Mouse (Mus musculus) CH12.LX (cell line): ENCODE results near the gene Vdac1. TPM values are rescaled to one million over a fixed set of nuclear protein-coding genes. Genes with fewer than 3 reads are reported as not detected.

Experiments
- DNase-seq: peaks from one replicate; pipeline ENCODE4 v3.0.0-alpha.2; 2013; ENCODE audit errors: extremely low read depth
- H3K27ac ChIP-seq: 2 replicates; pipeline ENCODE4 v1.5.1; 2012; ENCODE audit warnings: low read depth, mild to moderate bottlenecking, control low read depth, moderate library complexity; ENCODE audit not compliant: insufficient read depth
- H3K27me3 ChIP-seq: replicated peaks from 2 replicates; pipeline ENCODE3; 2012; ENCODE audit warnings: inconsistent platforms
- H3K36me3 ChIP-seq, 2 experiments: replicated peaks in 1 of 2; 2 replicates each; pipeline versions ENCODE3 to v1.6.1; 2012; ENCODE audit warnings: inconsistent platforms in 1 of 2, low read length in 1 of 2, mild to moderate bottlenecking in 1 of 2, mixed read lengths in 1 of 2, moderate library complexity in 1 of 2; ENCODE audit not compliant: control insufficient read depth in 1 of 2, insufficient read depth in 1 of 2
- H3K4me1 ChIP-seq, 2 experiments: 2 replicates each; pipeline ENCODE4 v1.6.1; 2012; ENCODE audit warnings: inconsistent platforms in 1 of 2, moderate library complexity in 1 of 2; ENCODE audit not compliant: insufficient read depth in 2 of 2, control insufficient read depth in 1 of 2
- H3K4me2 ChIP-seq: 2 replicates; pipeline ENCODE4 v1.6.1; 2012; ENCODE audit warnings: low read depth, mild to moderate bottlenecking, control low read depth; ENCODE audit not compliant: poor library complexity, insufficient read depth, severe bottlenecking
- H3K4me3 ChIP-seq, 3 experiments: fragments of 150-350 bp in 1 of 3; sonication (generic) in 1 of 3; replicated peaks in 1 of 3; 2 replicates each; pipeline versions ENCODE3 to v1.5.1; 2011 to 2012; ENCODE audit warnings: low read depth in 2 of 3, low read length in 2 of 3, mild to moderate bottlenecking in 2 of 3, moderate library complexity in 2 of 3, control low read depth in 1 of 3, improper control_type of control experiment in 1 of 3, inconsistent platforms in 1 of 3, mixed read lengths in 1 of 3; ENCODE audit not compliant: poor library complexity in 1 of 3
- H3K79me2 ChIP-seq: replicated peaks from 2 replicates; pipeline ENCODE4 v1.6.1; 2012; ENCODE audit warnings: mild to moderate bottlenecking, moderate library complexity; ENCODE audit not compliant: control insufficient read depth, poor library complexity, insufficient read depth, severe bottlenecking; ENCODE audit errors: extremely low read depth
- H3K9ac ChIP-seq: 2 replicates; pipeline ENCODE4 v1.6.1; 2012; ENCODE audit warnings: low read depth, mild to moderate bottlenecking, control low read depth, moderate library complexity; ENCODE audit not compliant: insufficient read depth
- H3K9me3 ChIP-seq: replicated peaks from 2 replicates; pipeline ENCODE3; 2012; ENCODE audit warnings: low read length, inconsistent platforms, mixed read lengths
- BHLHE40 ChIP-seq: IDR thresholded peaks from 2 replicates; pipeline ENCODE4 v1.6.1; 2011; ENCODE audit warnings: mild to moderate bottlenecking, low read depth, low read length, improper control_type of control experiment
- CHD1 ChIP-seq: IDR thresholded peaks from 2 replicates; pipeline ENCODE4 v1.6.1; 2012; ENCODE audit warnings: low read depth, low read length, improper control_type of control experiment, inconsistent platforms
- CHD2 ChIP-seq: IDR thresholded peaks from 2 replicates; pipeline ENCODE4 v1.6.1; 2011; ENCODE audit warnings: low read length, improper control_type of control experiment
- CTCF ChIP-seq, 2 experiments: IDR thresholded peaks in 1 of 2; conservative IDR thresholded peaks in 1 of 2; 2 replicates each; pipeline ENCODE4 v1.5.1; 2011 to 2012; ENCODE audit warnings: low read depth in 2 of 2, low read length in 2 of 2, improper control_type of control experiment in 1 of 2, inconsistent platforms in 1 of 2, mild to moderate bottlenecking in 1 of 2, moderate library complexity in 1 of 2
- E2F4 ChIP-seq: IDR thresholded peaks from 2 replicates; pipeline ENCODE4 v1.6.1; 2011; ENCODE audit warnings: low read depth, low read length, improper control_type of control experiment; ENCODE audit not compliant: insufficient replicate concordance
- ELF1 ChIP-seq: IDR thresholded peaks from 2 replicates; pipeline ENCODE4 v1.6.1; 2014; ENCODE audit warnings: low read depth, mild to moderate bottlenecking, inconsistent platforms, low read length, improper control_type of control experiment
- EP300 ChIP-seq: IDR thresholded peaks from 2 replicates; pipeline ENCODE4 v1.6.1; 2011; ENCODE audit warnings: low read length, improper control_type of control experiment
- ETS1 ChIP-seq: conservative IDR thresholded peaks from 2 replicates; pipeline ENCODE4 v1.6.1; 2012; ENCODE audit warnings: low read depth, mild to moderate bottlenecking, inconsistent platforms, low read length, improper control_type of control experiment, moderate library complexity
- GABPA ChIP-seq: IDR thresholded peaks from 2 replicates; pipeline ENCODE4 v1.6.1; 2012; ENCODE audit warnings: low read depth, low read length, improper control_type of control experiment, inconsistent platforms; ENCODE audit not compliant: insufficient replicate concordance
- HCFC1 ChIP-seq: IDR thresholded peaks from 2 replicates; pipeline ENCODE4 v1.6.1; 2012; ENCODE audit warnings: low read depth, mild to moderate bottlenecking, inconsistent platforms, low read length, improper control_type of control experiment
- IRF4 ChIP-seq: IDR thresholded peaks from 2 replicates; pipeline ENCODE4 v1.6.1; 2014; ENCODE audit warnings: low read depth, mild to moderate bottlenecking, inconsistent platforms, low read length, improper control_type of control experiment
- JUN ChIP-seq: IDR thresholded peaks from 2 replicates; pipeline ENCODE4 v1.6.1; 2011; ENCODE audit warnings: low read depth, mild to moderate bottlenecking, low read length, improper control_type of control experiment, moderate library complexity; ENCODE audit not compliant: insufficient read depth
- JUND ChIP-seq: conservative IDR thresholded peaks from 2 replicates; pipeline ENCODE4 v1.6.1; 2011; ENCODE audit warnings: low read depth, low read length, improper control_type of control experiment
- KAT2A ChIP-seq: IDR thresholded peaks from 2 replicates; pipeline ENCODE4 v1.6.1; 2012; ENCODE audit warnings: low read length, improper control_type of control experiment, inconsistent platforms; ENCODE audit not compliant: insufficient replicate concordance
- MAFK ChIP-seq: IDR thresholded peaks from 2 replicates; pipeline ENCODE4 v1.6.1; 2011; ENCODE audit warnings: low read length, improper control_type of control experiment; ENCODE audit not compliant: insufficient replicate concordance
- MAX ChIP-seq: IDR thresholded peaks from 2 replicates; pipeline ENCODE4 v1.6.1; 2011; ENCODE audit warnings: low read length, improper control_type of control experiment
- MAZ ChIP-seq: IDR thresholded peaks from 2 replicates; pipeline ENCODE4 v1.6.1; 2012; ENCODE audit warnings: low read depth, mild to moderate bottlenecking, inconsistent platforms, low read length, improper control_type of control experiment, moderate library complexity
- MEF2A ChIP-seq: IDR thresholded peaks from 2 replicates; pipeline ENCODE4 v1.6.1; 2014; ENCODE audit warnings: low read depth, mild to moderate bottlenecking, inconsistent platforms, low read length, improper control_type of control experiment, borderline replicate concordance
- MXI1 ChIP-seq: IDR thresholded peaks from 2 replicates; pipeline ENCODE4 v1.6.1; 2011; ENCODE audit warnings: mild to moderate bottlenecking, low read depth, low read length, improper control_type of control experiment
- MYC ChIP-seq: IDR thresholded peaks from 2 replicates; pipeline ENCODE4 v1.6.1; 2011; ENCODE audit warnings: low read depth, mild to moderate bottlenecking, improper control_type of control experiment, low read length
- NELFE ChIP-seq: IDR thresholded peaks from 2 replicates; pipeline ENCODE4 v1.6.1; 2011; ENCODE audit warnings: low read depth, low read length, improper control_type of control experiment
- NRF1 ChIP-seq: IDR thresholded peaks from 2 replicates; pipeline ENCODE4 v1.6.1; 2014; ENCODE audit warnings: low read depth, mild to moderate bottlenecking, inconsistent platforms, low read length, improper control_type of control experiment, moderate library complexity
- PAX5 ChIP-seq: IDR thresholded peaks from 2 replicates; pipeline ENCODE4 v1.6.1; 2012; ENCODE audit warnings: low read length, inconsistent platforms, mixed read lengths
- POLR2A ChIP-seq: IDR thresholded peaks from 2 replicates; pipeline ENCODE4 v1.6.1; 2011; ENCODE audit warnings: low read depth, mild to moderate bottlenecking, improper control_type of control experiment, low read length
- POLR2AphosphoS2 ChIP-seq: IDR thresholded peaks from 2 replicates; pipeline ENCODE4 v1.6.1; 2011; ENCODE audit warnings: low read depth, low read length, improper control_type of control experiment
- RAD21 ChIP-seq: IDR thresholded peaks from 2 replicates; pipeline ENCODE4 v1.6.1; 2011; ENCODE audit warnings: low read depth, mild to moderate bottlenecking, low read length, improper control_type of control experiment, moderate library complexity
- RCOR1 ChIP-seq: conservative IDR thresholded peaks from 2 replicates; pipeline ENCODE4 v1.6.1; 2012; ENCODE audit warnings: low read depth, mild to moderate bottlenecking, inconsistent platforms, low read length, improper control_type of control experiment
- SIN3A ChIP-seq: IDR thresholded peaks from 2 replicates; pipeline ENCODE4 v1.6.1; 2012; ENCODE audit warnings: low read length, improper control_type of control experiment, inconsistent platforms
- SMC3 ChIP-seq: IDR thresholded peaks from 2 replicates; pipeline ENCODE4 v1.6.1; 2011; ENCODE audit warnings: low read depth, low read length, improper control_type of control experiment
- TBP ChIP-seq: conservative IDR thresholded peaks from 2 replicates; pipeline ENCODE4 v1.6.1; 2011; ENCODE audit warnings: low read depth, low read length, improper control_type of control experiment
- TCF12 ChIP-seq: IDR thresholded peaks from 2 replicates; pipeline ENCODE4 v1.6.1; 2014; ENCODE audit warnings: low read depth, mild to moderate bottlenecking, inconsistent platforms, low read length, improper control_type of control experiment
- UBTF ChIP-seq: IDR thresholded peaks from 2 replicates; pipeline ENCODE4 v1.6.1; 2012; ENCODE audit warnings: low read depth, mild to moderate bottlenecking, inconsistent platforms, low read length, improper control_type of control experiment, moderate library complexity
- USF1 ChIP-seq: IDR thresholded peaks from 2 replicates; pipeline ENCODE4 v1.6.1; 2014; ENCODE audit warnings: low read depth, mild to moderate bottlenecking, inconsistent platforms, low read length, improper control_type of control experiment
- USF2 ChIP-seq: conservative IDR thresholded peaks from 2 replicates; pipeline ENCODE4 v1.6.1; 2011; ENCODE audit warnings: low read depth, low read length, improper control_type of control experiment
- ZC3H11A ChIP-seq: IDR thresholded peaks from 2 replicates; pipeline ENCODE4 v1.6.1; 2012; ENCODE audit warnings: low read depth, mild to moderate bottlenecking, inconsistent platforms, low read length, improper control_type of control experiment
- ZKSCAN1 ChIP-seq: IDR thresholded peaks from 2 replicates; pipeline ENCODE4 v1.6.1; 2012; ENCODE audit warnings: low read depth, inconsistent platforms, low read length, improper control_type of control experiment, borderline replicate concordance
- ZMIZ1 ChIP-seq: IDR thresholded peaks from 2 replicates; pipeline ENCODE4 v1.6.1; 2012; ENCODE audit warnings: low read depth, mild to moderate bottlenecking, inconsistent platforms, low read length, improper control_type of control experiment
- ZNF384 ChIP-seq: IDR thresholded peaks from 2 replicates; pipeline ENCODE4 v1.6.1; 2012; ENCODE audit warnings: low read depth, low read length, improper control_type of control experiment, inconsistent platforms
- dilution Hi-C: fragments of 300-500 bp; cut with MboI; formaldehyde crosslinking; loops from 2 replicates; pipeline ENCODE4 v1.14.3; 2020; ENCODE audit warnings: low sequenced_read_pairs; ENCODE audit not compliant: extremely low pct_unique_long_range_greater_than_20kb, extremely low pct_ligation_motif_present
- in situ Hi-C: fragments of 300-500 bp; cut with MboI; formaldehyde crosslinking; loops from 3 replicates; pipeline ENCODE4 v1.14.3; 2019; ENCODE audit warnings: low sequenced_read_pairs, low pct_ligation_motif_present, low pct_unique_long_range_greater_than_20kb, mixed read lengths
- polyA plus RNA-seq: library from polyadenylated mRNA; unstranded; fragments of >175 nt; gene quantifications from 2 replicates; pipeline ENCODE4 v1.2.1, GENCODE M21; 2012; ENCODE audit warnings: low read depth; ENCODE audit not compliant: insufficient read length
- total RNA-seq, 2 experiments: library from RNA; depleted of rRNA; stranded (reverse); fragments of 300-350 nt in 1 of 2; fragments of >200 nt in 1 of 2; gene quantifications; 2 replicates each; pipeline ENCODE4 v1.2.3; 2012 to 2014

The Vdac1 gene
- total RNA-seq (2012; rRNA removed) (204 TPM in 2 replicates), total RNA-seq (2014; rRNA removed) (266 and 289 TPM in 2 replicates), polyA plus RNA-seq (315 and 330 TPM in 2 replicates)

- no peak for TF ChIP-seq E2F4
- peak; percentile 72 for TF ChIP-seq SIN3A
- TF ChIP-seq PAX5, result no peak
- TF ChIP-seq NRF1, result peak; percentile 81
- TF ChIP-seq ZC3H11A, result no peak
- no peak for TF ChIP-seq RCOR1
- peak; percentile 83 for TF ChIP-seq TCF12
- TF ChIP-seq MXI1, result peak; percentile 92
- TF ChIP-seq BHLHE40, result peak; percentile 40
- no peak for TF ChIP-seq CTCF (conservative IDR thresholded peaks at IDR 0.05 in 1 of 2, IDR thresholded peaks at IDR 0.05 in 1 of 2; ENCODE audit: low read depth in 2 of 2, low read length in 2 of 2)
- TF ChIP-seq SMC3, result no peak
- no peak for TF ChIP-seq ZNF384
- peak; percentile 44; the same call in 1 of the 2 replicates for TF ChIP-seq KAT2A
- TF ChIP-seq IRF4, result no peak
- no peak for TF ChIP-seq USF2
- TF ChIP-seq JUN, result no peak
- TF ChIP-seq MAFK, result no peak
- TF ChIP-seq UBTF, result peak; percentile 97
- 0 out of 2 replicates have a peak, but pooled peaks have one; percentile 17 for TF ChIP-seq MAZ
- peak; percentile 0 for TF ChIP-seq MYC
- no peak for TF ChIP-seq ETS1
- TF ChIP-seq MAX, result peak; percentile 67
- TF ChIP-seq POLR2A, result peak; percentile 85
- TF ChIP-seq JUND, result no peak
- TF ChIP-seq TBP, result 0 out of 2 replicates have a peak, but pooled peaks have one; percentile 50
- peak; percentile 54; the same call in 1 of the 2 replicates for TF ChIP-seq ELF1
- peak; percentile 81; the same call in 1 of the 2 replicates for TF ChIP-seq CHD2
- no peak for TF ChIP-seq ZKSCAN1
- TF ChIP-seq RAD21, result no peak
- peak; percentile 95 for TF ChIP-seq NELFE
- peak; percentile 74 for TF ChIP-seq POLR2AphosphoS2
- peak; percentile 40 for TF ChIP-seq HCFC1
- TF ChIP-seq USF1, result no peak
- no peak for TF ChIP-seq CHD1
- no peak for TF ChIP-seq GABPA
- TF ChIP-seq MEF2A, result peak; percentile 16; the same call in 1 of the 2 replicates
- peak; percentile 87 for TF ChIP-seq ZMIZ1
- no peak for TF ChIP-seq EP300
These were observed at the start of gene Vdac1 for GRCm38 (mm10) chr11:52360471-52361277. Vdac1 (plus strand) TSS chr11:52360860.

More at GRCm38 (mm10) chr11:52360471-52361277, at the start of gene Vdac1:
- H3K79me2 ChIP-seq, result peaks cover 33% of the 10 kb centered on the region
- H3K4me3 ChIP-seq, result peak within 1 kb of the TSS; percentile 80 to 86 (median 84)
- no peaks in the 10 kb centered on the region for H3K27me3 ChIP-seq
- H3K4me2 ChIP-seq, result peak within 1 kb of the TSS; percentile 72
- H3K36me3 ChIP-seq, result peaks cover 2 to 17% of the 10 kb centered on the region in 2 experiments
- dilution Hi-C loops (no loop called here), in situ Hi-C loops (no loop called here)
- H3K9ac ChIP-seq, result peak within 1 kb of the TSS; percentile 90
- peaks cover 15 to 40% of the 10 kb centered on the region in 2 experiments for H3K4me1 ChIP-seq
- H3K27ac ChIP-seq, result peak within 1 kb of the TSS; percentile 63
- peaks cover 6% of the 10 kb centered on the region for H3K9me3 ChIP-seq
- DNase-seq, result peak; percentile 81
